Mouse (Mus musculus): ENCODE measurements around the gene Tas2r143.

Tas2r143 gene

GRCm38 (mm10) chr6:42364607-42365006 lies 35.4 kb upstream of the Tas2r143 start:
- intact Hi-C loops (cut with DNase I) = no loop called here

GRCm38 (mm10) chr6:42365215-42365614 lies 34.8 kb upstream of the Tas2r143 start:
- intact Hi-C loops (cut with DNase I) = no loop called here

- intact Hi-C loops (cut with DNase I) = loop anchor here (10.0 kb wide), 1 partner anchor 105 kb away; the partner anchor contains the start of genes Casp2 and Tmem139
Observed at GRCm38 (mm10) chr6:42369870-42370269, 30.2 kb upstream of the Tas2r143 start.

GRCm38 (mm10) chr6:42370630-42371363 lies 29.2 kb upstream of the Tas2r143 start:
- intact Hi-C loops (cut with DNase I) = loop anchor here (10.0 kb wide), 1 partner anchor 106 kb away; the partner anchor contains the start of genes Casp2 and Tmem139

- intact Hi-C loops (cut with DNase I) = loop anchor here (10.0 kb wide), 1 partner anchor 107 kb away; the partner anchor contains the start of genes Casp2 and Tmem139
Observed at GRCm38 (mm10) chr6:42372001-42372400, 28.0 kb upstream of the Tas2r143 start.

GRCm38 (mm10) chr6:42372421-42372815 lies 27.6 kb upstream of the Tas2r143 start:
- intact Hi-C loops (cut with DNase I) = loop anchor here (10.0 kb wide), 1 partner anchor 108 kb away; the partner anchor contains the start of genes Casp2 and Tmem139

- intact Hi-C loops (cut with DNase I) = loop anchor here (10.0 kb wide), 1 partner anchor 108 kb away; the partner anchor contains the start of genes Casp2 and Tmem139
Observed at GRCm38 (mm10) chr6:42372816-42373547, 27.1 kb upstream of the Tas2r143 start, which contains the start of gene Epha1. TSS of gene Epha1 (minus strand) at chr6:42373268.

GRCm38 (mm10) chr6:42373669-42374430 lies 26.2 kb upstream of the Tas2r143 start:
- intact Hi-C loops (cut with DNase I) = loop anchor here (10.0 kb wide), 1 partner anchor 109 kb away; the partner anchor contains the start of genes Casp2 and Tmem139

GRCm38 (mm10) chr6:42374701-42375100 lies 25.3 kb upstream of the Tas2r143 start:
- intact Hi-C loops (cut with DNase I) = loop anchor here (10.0 kb wide), 1 partner anchor 110 kb away; the partner anchor contains the start of genes Casp2 and Tmem139

- intact Hi-C loops (cut with DNase I) = loop anchor here (10.0 kb wide), 1 partner anchor 110 kb away; the partner anchor contains the start of genes Casp2 and Tmem139
Observed at GRCm38 (mm10) chr6:42375131-42375530, 24.9 kb upstream of the Tas2r143 start.

GRCm38 (mm10) chr6:42376016-42376415 lies 24.0 kb upstream of the Tas2r143 start:
- intact Hi-C loops (cut with DNase I) = loop anchor here (10.0 kb wide), 1 partner anchor 111 kb away; the partner anchor contains the start of genes Casp2 and Tmem139

GRCm38 (mm10) chr6:42376504-42377019 lies 23.5 kb upstream of the Tas2r143 start:
- intact Hi-C loops (cut with DNase I) = loop anchor here (10.0 kb wide), 1 partner anchor 112 kb away; the partner anchor contains the start of genes Casp2 and Tmem139

- intact Hi-C loops (cut with DNase I) = loop anchor here (10.0 kb wide), 1 partner anchor 112 kb away; the partner anchor contains the start of genes Casp2 and Tmem139
Observed at GRCm38 (mm10) chr6:42377280-42377679, 22.8 kb upstream of the Tas2r143 start.

- intact Hi-C loops (cut with DNase I) = loop anchor here (10.0 kb wide), 1 partner anchor 115 kb away; the partner anchor contains the start of genes Casp2 and Tmem139
Observed at GRCm38 (mm10) chr6:42379551-42379950, 20.5 kb upstream of the Tas2r143 start.

GRCm38 (mm10) chr6:42380416-42381144 lies 19.5 kb upstream of the Tas2r143 start:
- intact Hi-C loops (cut with DNase I) = loop anchor here (5.0 kb wide), 1 partner anchor 33 kb away; the partner anchor contains the start of gene Zyx

GRCm38 (mm10) chr6:42381221-42381620 lies 18.8 kb upstream of the Tas2r143 start:
- intact Hi-C loops (cut with DNase I) = loop anchor here (5.0 kb wide), 1 partner anchor 34 kb away; the partner anchor contains the start of gene Zyx

- intact Hi-C loops (cut with DNase I) = loop anchor here (5.0 kb wide), 1 partner anchor 35 kb away; the partner anchor contains the start of gene Zyx
Observed at GRCm38 (mm10) chr6:42381916-42382381, 18.1 kb upstream of the Tas2r143 start.

GRCm38 (mm10) chr6:42383360-42383759 lies 16.7 kb upstream of the Tas2r143 start:
- intact Hi-C loops (cut with DNase I) = loop anchor here (5.0 kb wide), 1 partner anchor 36 kb away; the partner anchor contains the start of gene Zyx

GRCm38 (mm10) chr6:42385635-42386034 lies 14.4 kb upstream of the Tas2r143 start:
- intact Hi-C loops (cut with DNase I) = no loop called here
